Mouse (Mus musculus): Measurements from ENCODE around the gene Magi1. TPM values are rescaled to one million over a fixed set of nuclear protein-coding genes. Genes with fewer than 3 reads are reported as not detected.

The Magi1 gene
- total and polyA plus RNA-seq, 3 experiments: not detected

- dilution Hi-C loops (cut with MboI; ENCODE audit: extremely low pct_ligation_motif_present, extremely low pct_unique_long_range_greater_than_20kb, low sequenced_read_pairs): no loop called here
- no peak overlapping the region for H3K4me2 ChIP-seq (ENCODE audit: insufficient read depth, low read depth, poor library complexity, severe bottlenecking)
- H3K27me3 ChIP-seq (replicated peaks): no peaks in the 10 kb centered on the region
- no peak overlapping the region for H3K9ac ChIP-seq (ENCODE audit: insufficient read depth, low read depth)
- H3K79me2 ChIP-seq (replicated peaks; ENCODE audit: control insufficient read depth, extremely low read depth, insufficient read depth, poor library complexity, severe bottlenecking): no peaks in the 10 kb centered on the region
- no peaks in the 10 kb centered on the region for H3K4me1 ChIP-seq (ENCODE audit: control insufficient read depth in 1 of 2, insufficient read depth in 2 of 2)
- no peak for DNase-seq (ENCODE audit: extremely low read depth)
- TF ChIP-seq MAFK (IDR thresholded peaks at IDR 0.05; ENCODE audit: insufficient replicate concordance, low read length): no peak
- TF ChIP-seq KAT2A (IDR thresholded peaks at IDR 0.05; ENCODE audit: insufficient replicate concordance, low read length): no peak
- TF ChIP-seq CHD2 (IDR thresholded peaks at IDR 0.05; ENCODE audit: low read length): no peak
- no peak for TF ChIP-seq JUN (IDR thresholded peaks at IDR 0.05; ENCODE audit: insufficient read depth, low read depth, low read length)
- H3K36me3 ChIP-seq (replicated peaks in 1 of 2; ENCODE audit: control insufficient read depth in 1 of 2, insufficient read depth in 1 of 2, low read length in 1 of 2): no peaks in the 10 kb centered on the region
- H3K9me3 ChIP-seq (replicated peaks; ENCODE audit: low read length): peaks cover 62% of the 10 kb centered on the region
- no peak overlapping the region for H3K27ac ChIP-seq (ENCODE audit: insufficient read depth, low read depth)
- H3K4me3 ChIP-seq (replicated peaks in 1 of 3; ENCODE audit: low read depth in 2 of 3, low read length in 2 of 3, poor library complexity in 1 of 3): no peak overlapping the region
- in situ Hi-C loops (cut with MboI; ENCODE audit: low pct_ligation_motif_present, low pct_unique_long_range_greater_than_20kb, low sequenced_read_pairs): no loop called here
Measured at GRCm38 (mm10) chr6:94301804-94302203, 18.1 kb upstream of the Magi1 start.

- dilution Hi-C loops (cut with MboI; ENCODE audit: extremely low pct_ligation_motif_present, extremely low pct_unique_long_range_greater_than_20kb, low sequenced_read_pairs): no loop called here
- Histone ChIP-seq H3K36me3 (replicated peaks in 1 of 2; ENCODE audit: control insufficient read depth in 1 of 2, insufficient read depth in 1 of 2, low read length in 1 of 2) (no peaks in the 10 kb centered on the region), H3K27me3 (replicated peaks) (no peaks in the 10 kb centered on the region), H3K27ac (ENCODE audit: insufficient read depth, low read depth) (no peak overlapping the region), H3K9me3 (replicated peaks; ENCODE audit: low read length) (peaks cover 62% of the 10 kb centered on the region), H3K79me2 (replicated peaks; ENCODE audit: control insufficient read depth, extremely low read depth, insufficient read depth, poor library complexity, severe bottlenecking) (no peaks in the 10 kb centered on the region), H3K9ac (ENCODE audit: insufficient read depth, low read depth) (no peak overlapping the region), H3K4me1 (ENCODE audit: control insufficient read depth in 1 of 2, insufficient read depth in 2 of 2) (no peaks in the 10 kb centered on the region), H3K4me2 (ENCODE audit: insufficient read depth, low read depth, poor library complexity, severe bottlenecking) (no peak overlapping the region), H3K4me3 (replicated peaks in 1 of 3; ENCODE audit: low read depth in 2 of 3, low read length in 2 of 3, poor library complexity in 1 of 3) (no peak overlapping the region)
- TF ChIP-seq BHLHE40 (IDR thresholded peaks at IDR 0.05; ENCODE audit: low read depth, low read length) (no peak), TBP (conservative IDR thresholded peaks at IDR 0.05; ENCODE audit: low read depth, low read length) (no peak), GABPA (IDR thresholded peaks at IDR 0.05; ENCODE audit: insufficient replicate concordance, low read depth, low read length) (no peak), MAZ (IDR thresholded peaks at IDR 0.05; ENCODE audit: low read depth, low read length) (no peak), POLR2AphosphoS2 (IDR thresholded peaks at IDR 0.05; ENCODE audit: low read depth, low read length) (no peak), CHD2 (IDR thresholded peaks at IDR 0.05; ENCODE audit: low read length) (no peak), ZNF384 (IDR thresholded peaks at IDR 0.05; ENCODE audit: low read depth, low read length) (no peak), HCFC1 (IDR thresholded peaks at IDR 0.05; ENCODE audit: low read depth, low read length) (no peak), USF2 (conservative IDR thresholded peaks at IDR 0.05; ENCODE audit: low read depth, low read length) (no peak), ELF1 (IDR thresholded peaks at IDR 0.05; ENCODE audit: low read depth, low read length) (no peak), PAX5 (IDR thresholded peaks at IDR 0.05; ENCODE audit: low read length) (no peak), EP300 (IDR thresholded peaks at IDR 0.05; ENCODE audit: low read length) (no peak), SIN3A (IDR thresholded peaks at IDR 0.05; ENCODE audit: low read length) (no peak), USF1 (IDR thresholded peaks at IDR 0.05; ENCODE audit: low read depth, low read length) (no peak), RAD21 (IDR thresholded peaks at IDR 0.05; ENCODE audit: low read depth, low read length) (no peak), POLR2A (IDR thresholded peaks at IDR 0.05; ENCODE audit: low read depth, low read length) (no peak)
- in situ Hi-C loops (cut with MboI; ENCODE audit: low pct_ligation_motif_present, low pct_unique_long_range_greater_than_20kb, low sequenced_read_pairs): no loop called here
- DNase-seq (ENCODE audit: extremely low read depth): no peak
Measured at GRCm38 (mm10) chr6:94300562-94300961, 16.8 kb upstream of the Magi1 start.

All from CH12.LX (cell line).